Mouse (Mus musculus): ENCODE measurements around the gene Asic3. TPM values are rescaled to one million over a fixed set of nuclear protein-coding genes. Genes with fewer than 3 reads are reported as not detected.
A peak's percentile ranks its signal among the peaks of the same experiment; 100 is the strongest.
"Not testable (repeated sequence)": the region's sequence is repeated elsewhere in the genome, so short reads cannot be mapped to it uniquely, and the experiment has no call there.

Asic3 gene
- polyA plus RNA-seq, 1 experiment from 2014 or later, result 0.34 TPM

DNA sequence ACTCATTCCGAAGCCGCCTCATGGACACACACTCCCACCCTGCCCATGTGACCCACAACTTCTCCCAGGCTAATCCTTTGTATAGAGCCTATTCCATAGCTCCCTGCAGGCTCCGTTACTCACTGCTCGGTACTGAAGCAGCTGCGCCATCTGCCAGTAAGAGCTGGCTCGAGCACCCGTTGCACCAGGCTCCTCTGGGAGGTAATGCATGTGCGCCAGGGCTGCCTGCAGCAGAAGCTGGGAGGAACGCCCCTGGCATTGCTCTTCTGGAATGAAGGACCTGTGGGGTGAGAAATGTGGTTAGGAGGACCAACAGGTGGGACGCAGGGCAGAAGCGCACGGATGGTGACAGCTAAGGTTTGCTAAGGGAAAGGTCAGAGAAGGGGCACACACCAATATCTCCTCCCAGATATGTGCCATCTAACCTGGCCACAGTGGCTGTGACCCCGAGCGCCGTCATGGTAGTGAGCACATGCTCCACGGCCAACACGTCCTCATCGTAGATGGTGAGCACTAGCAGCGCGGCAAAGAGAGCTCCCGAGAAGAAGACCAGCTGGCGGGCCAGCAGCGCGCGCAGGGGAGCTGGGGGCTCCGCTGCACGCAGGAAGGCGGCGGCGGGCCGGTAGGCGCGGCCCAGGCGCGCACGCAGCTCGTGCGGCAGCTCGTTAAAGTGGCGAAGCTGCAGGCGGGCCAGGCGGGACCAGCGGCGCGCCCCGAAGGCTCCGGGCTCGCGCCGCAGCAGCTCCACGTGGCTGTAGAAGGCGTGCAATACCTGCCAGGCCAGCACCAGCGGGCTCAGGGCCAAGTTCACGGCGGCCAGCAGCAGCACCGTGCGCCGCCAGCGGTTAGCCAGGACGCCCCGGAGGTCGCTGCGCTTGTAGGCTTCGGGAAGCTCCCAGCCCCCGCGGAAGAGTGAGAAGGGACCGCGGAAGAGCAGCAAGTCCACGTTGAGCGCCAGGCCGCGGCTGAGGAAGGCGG, 25.6 kb upstream of the Asic3 start:
- DNase-seq (ENCODE audit: low spot score), result peak; percentile 75

DNA sequence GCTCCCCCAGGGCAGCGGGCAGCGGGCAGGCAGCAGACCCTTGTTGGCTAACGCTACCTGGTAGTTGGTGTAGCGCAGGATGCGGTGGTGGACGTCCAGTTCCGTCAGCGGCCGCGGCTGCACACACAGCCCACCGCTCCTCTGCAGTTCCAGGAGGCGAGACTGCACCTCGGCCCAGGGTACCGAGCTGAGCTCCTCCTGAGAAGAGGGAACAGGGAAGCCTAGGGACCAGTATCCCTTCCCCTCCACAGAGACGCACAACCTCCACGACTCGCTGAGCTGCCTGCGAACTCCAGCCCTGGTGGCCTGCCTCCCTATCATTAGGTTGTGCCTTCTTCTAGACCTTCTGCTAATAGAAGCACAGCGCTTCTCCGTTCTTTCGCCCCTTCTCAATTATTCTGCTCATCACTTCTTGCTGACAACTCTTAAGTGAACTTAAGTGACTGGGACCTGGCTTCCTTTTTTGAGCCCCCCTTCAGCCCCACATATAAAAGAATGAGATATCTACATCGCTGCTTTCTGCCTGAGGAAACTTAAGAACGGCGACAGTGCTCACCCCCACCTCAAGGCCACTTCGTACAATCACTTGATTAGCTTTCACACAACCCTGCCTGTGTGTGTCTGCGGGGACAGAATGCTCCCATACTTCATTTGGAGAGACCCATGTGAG, 24.8 kb upstream of the Asic3 start:
- DNase-seq (ENCODE audit: low spot score), result peak; percentile 5

GRCm38 (mm10) chr5:24389011-24389657, 24.1 kb upstream of the Asic3 start:
- peak; percentile 83 for DNase-seq (ENCODE audit: low spot score)

DNA sequence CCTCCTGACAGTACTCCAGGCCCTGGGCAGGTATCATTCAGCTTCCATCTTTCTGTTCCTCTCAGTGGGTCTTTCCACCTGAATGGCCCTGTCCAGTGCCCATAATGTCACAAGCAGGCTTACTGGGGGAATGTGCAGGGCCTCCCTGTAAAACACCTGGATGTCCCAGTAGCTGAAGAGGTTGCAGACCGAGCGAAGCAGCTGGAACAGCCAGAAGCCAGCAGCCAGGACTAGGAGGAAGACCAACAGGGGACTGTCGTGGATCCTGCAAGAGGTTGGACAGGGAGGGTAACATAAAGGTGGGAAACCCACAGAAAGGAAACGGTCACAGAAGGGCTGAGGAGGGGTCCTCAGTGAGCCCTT, 23.6 kb upstream of the Asic3 start:
- no peak for DNase-seq (ENCODE audit: low spot score)

DNA sequence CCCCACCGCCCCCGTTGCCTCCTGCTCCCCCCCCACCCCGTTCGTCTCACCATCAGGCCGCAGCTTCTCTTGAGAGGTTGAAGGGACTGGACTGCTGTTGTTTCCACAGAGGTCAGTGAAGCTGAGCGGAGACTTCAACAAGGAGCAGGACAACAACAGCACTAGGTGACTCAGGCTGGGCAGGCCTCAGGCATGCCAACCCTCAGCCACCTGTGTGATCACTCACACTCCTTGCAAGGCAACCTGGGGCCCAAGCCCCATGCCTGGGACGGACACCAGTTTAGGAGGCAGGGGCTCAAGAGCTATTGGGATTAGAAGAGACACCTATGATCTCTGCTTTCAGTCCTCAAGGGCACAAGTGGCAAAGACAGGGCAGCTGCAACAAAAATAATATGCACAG, 21.3 kb upstream of the Asic3 start, which contains the start of gene Atg9b:
TSS of gene Atg9b (minus strand) at position 280 of the 400 bp plus-strand sequence.
- DNase-seq (ENCODE audit: low spot score), result no peak

GRCm38 (mm10) chr5:24392724-24393123, 20.5 kb upstream of the Asic3 start:
- DNase-seq (ENCODE audit: low spot score), result no peak

DNA sequence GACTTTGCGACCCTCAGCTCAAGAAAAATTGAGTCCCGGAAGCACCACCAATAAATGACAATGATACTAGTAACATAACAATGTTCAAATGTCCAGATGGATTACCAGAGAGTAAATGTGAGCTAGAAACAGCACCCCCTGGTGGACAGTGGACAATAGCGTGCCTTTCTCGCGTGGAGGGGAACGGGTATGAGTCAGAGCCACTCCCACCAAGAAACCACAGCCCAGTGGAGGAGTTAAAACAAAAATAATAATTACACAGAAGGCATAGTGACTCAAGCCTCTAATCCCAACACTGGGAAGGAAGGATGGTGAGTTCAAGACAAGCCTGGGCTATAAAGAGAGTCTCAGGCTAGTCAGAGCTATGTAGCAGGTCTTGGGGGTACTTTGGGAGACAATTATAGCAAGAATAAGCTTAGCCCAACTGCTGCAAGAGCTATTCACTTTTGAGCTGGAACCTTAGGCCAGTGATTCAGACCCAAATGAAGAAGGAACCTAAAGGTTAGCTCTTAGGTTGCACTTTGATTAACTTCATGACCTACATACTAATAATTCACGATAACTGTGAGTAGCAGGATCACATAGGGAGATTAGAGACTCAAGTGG, 19.7 kb upstream of the Asic3 start, which contains the start of gene Abcb8:
TSS of gene Abcb8 (plus strand) at position 272 of the 606 bp plus-strand sequence.
- peak; percentile 85 for DNase-seq (ENCODE audit: low spot score)

- peak; percentile 94 for DNase-seq (ENCODE audit: low spot score)
Measured at GRCm38 (mm10) chr5:24394165-24394894, 18.9 kb upstream of the Asic3 start.

- DNase-seq (ENCODE audit: low spot score), result not testable (repeated sequence)
Measured at GRCm38 (mm10) chr5:24396254-24396653, 16.9 kb upstream of the Asic3 start.

- DNase-seq (ENCODE audit: low spot score), result no peak
Measured at GRCm38 (mm10) chr5:24399686-24400085, 13.5 kb upstream of the Asic3 start.

DNA sequence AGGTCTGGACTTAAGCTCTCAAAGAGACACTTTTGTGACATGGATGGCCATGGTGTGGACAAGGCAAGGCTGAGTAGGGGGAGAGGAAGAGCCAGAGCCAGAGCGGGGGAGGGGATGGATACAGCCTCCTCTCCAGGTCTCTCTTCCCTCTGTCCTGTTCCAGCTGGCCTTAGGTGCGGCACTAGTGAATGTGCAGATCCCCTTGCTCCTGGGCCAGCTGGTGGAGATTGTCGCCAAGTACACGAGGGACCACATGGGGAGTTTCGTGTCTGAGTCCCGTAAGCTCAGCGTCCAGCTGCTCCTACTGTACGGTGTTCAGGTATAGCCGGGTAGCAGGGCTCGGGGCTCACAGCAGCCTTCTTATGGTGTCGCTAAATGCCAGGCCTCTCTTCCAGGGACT, 12.8 kb upstream of the Asic3 start:
- no peak for DNase-seq (ENCODE audit: low spot score)

DNA sequence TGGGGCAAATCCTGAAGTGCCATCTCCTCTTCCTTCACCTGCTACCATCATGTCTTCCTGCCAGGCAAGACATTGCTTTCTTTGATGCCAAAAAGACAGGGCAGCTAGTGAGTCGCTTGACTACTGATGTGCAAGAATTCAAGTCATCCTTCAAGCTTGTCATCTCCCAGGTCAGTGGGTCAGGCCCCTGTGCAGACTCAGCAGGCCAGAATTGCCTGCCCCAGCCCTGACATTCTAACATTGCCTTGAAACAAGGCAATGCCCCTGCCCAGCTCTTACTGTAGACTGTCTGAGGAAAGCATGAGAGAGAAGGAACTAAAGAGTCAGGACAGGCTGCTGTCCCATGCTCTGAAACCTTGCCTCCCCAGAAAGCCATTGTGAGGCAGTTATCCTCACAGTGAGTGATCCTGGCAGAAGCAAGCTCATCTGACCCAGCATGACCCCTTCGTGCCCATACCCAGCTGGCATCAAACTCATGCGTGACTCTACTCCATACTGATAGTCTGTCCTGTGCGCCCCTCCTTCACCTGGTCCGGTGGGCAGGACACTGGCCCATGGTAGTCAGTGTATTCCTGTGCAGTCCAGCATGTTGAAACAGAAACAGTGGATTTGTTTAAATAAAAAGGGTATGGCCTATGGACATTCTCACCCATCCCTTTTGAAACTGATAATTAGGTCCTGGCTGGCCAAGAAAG, 12.1 kb upstream of the Asic3 start:
- no peak for DNase-seq (ENCODE audit: low spot score)

DNA sequence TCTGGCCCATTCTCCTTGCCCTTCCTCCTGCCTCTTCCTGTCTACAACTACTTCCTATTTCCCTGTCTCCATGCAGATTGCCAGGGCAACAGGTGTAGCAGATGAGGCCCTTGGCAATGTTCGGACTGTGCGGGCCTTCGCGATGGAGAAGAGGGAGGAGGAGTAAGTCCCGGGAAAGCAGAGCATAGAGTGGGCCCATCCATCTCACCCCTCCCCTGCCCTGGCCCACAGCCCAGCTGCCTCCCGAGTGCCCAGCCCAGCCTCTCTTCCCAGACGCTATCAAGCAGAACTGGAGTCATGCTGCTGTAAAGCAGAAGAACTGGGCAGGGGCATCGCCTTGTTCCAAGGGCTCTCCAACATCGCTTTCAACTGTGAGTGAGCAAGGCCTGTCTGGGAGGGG, 11.2 kb upstream of the Asic3 start:
- no peak for DNase-seq (ENCODE audit: low spot score)

- DNase-seq (ENCODE audit: low spot score), result no peak
Measured at GRCm38 (mm10) chr5:24404594-24405360, 8.4 kb upstream of the Asic3 start.

GRCm38 (mm10) chr5:24405389-24405876, 7.8 kb upstream of the Asic3 start:
- DNase-seq (ENCODE audit: low spot score), result no peak

DNA sequence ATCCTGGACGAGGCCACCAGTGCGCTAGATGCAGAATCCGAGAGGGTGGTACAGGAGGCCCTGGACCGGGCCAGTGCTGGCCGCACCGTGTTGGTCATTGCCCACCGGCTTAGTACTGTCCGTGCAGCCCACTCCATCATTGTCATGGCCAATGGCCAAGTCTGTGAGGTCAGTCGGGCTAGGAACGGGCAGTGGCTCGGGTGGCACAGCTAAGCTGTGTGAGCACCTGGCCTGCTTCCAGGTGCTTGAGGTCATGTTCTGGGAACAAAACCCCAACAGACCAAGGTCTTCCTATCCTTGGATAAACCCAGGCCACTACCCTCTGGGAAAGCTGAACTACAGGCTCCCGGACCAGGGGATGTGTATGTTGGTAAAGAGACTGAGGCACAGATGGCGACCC, 4.5 kb upstream of the Asic3 start:
- DNase-seq (ENCODE audit: low spot score), result no peak

- no peak for DNase-seq (ENCODE audit: low spot score)
Measured at GRCm38 (mm10) chr5:24409466-24409865, 3.7 kb upstream of the Asic3 start.

- no peak for DNase-seq (ENCODE audit: low spot score)
Measured at GRCm38 (mm10) chr5:24412063-24412462, 1.1 kb upstream of the Asic3 start.

DNA sequence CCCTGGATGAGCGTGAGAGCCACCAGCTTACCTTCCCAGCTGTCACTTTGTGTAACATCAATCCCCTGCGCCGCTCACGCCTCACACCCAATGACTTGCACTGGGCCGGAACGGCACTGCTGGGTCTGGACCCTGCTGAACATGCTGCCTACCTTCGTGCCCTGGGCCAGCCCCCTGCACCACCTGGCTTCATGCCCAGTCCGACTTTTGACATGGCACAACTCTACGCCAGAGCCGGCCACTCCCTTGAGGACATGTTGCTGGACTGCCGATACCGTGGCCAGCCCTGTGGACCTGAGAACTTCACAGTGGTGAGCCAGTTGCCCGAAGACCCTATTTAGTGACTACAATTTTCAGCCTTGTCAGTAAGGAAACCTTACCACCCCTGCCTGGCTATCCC, 746 bp downstream of the Asic3 start:
- DNase-seq (ENCODE audit: low spot score), result no peak
